In genomic region chr13:23536076-23536822, GRCm38 (mm10) we compare ENCODE assay signal across 1 mouse cellular context.
A peak's percentile ranks its signal among the peaks of the same experiment; 100 is the strongest.
TF ChIP-seq lines count a peak whose summit lies in the region.

No protein-coding gene starts in this region.

TF ChIP-seq in MEL, 35 proteins besides CTCF, POLR2A, EP300 and RAD21 (continued from another document):
- TF ChIP-seq POLR2AphosphoS5 (IDR thresholded peaks at IDR 0.05; ENCODE audit: borderline replicate concordance, low read depth, low read length) = peak; percentile 8; the same call in 1 of the 2 replicates
